Mouse (Mus musculus) neural tube, embryonic 10.5 days (tissue): ENCODE data around the gene Endog.
"Not testable (repeated sequence)": the region's sequence is repeated elsewhere in the genome, so short reads cannot be mapped to it uniquely, and the experiment has no call there.

Source experiments
- DNase-seq: peaks from one replicate; pipeline ENCODE4 v3.0.0-alpha.2; 2017; ENCODE audit warnings: low spot score; ENCODE audit errors: extremely low spot score

Gene Endog

GRCm38 (mm10) chr2:30171371-30171996 lies at the start of gene Endog:
Endog (plus strand) TSS chr2:30171493.
- DNase-seq: peak; percentile 83

GRCm38 (mm10) chr2:30122766-30123165 lies 48.5 kb upstream of the Endog start:
- no peak for DNase-seq

DNA sequence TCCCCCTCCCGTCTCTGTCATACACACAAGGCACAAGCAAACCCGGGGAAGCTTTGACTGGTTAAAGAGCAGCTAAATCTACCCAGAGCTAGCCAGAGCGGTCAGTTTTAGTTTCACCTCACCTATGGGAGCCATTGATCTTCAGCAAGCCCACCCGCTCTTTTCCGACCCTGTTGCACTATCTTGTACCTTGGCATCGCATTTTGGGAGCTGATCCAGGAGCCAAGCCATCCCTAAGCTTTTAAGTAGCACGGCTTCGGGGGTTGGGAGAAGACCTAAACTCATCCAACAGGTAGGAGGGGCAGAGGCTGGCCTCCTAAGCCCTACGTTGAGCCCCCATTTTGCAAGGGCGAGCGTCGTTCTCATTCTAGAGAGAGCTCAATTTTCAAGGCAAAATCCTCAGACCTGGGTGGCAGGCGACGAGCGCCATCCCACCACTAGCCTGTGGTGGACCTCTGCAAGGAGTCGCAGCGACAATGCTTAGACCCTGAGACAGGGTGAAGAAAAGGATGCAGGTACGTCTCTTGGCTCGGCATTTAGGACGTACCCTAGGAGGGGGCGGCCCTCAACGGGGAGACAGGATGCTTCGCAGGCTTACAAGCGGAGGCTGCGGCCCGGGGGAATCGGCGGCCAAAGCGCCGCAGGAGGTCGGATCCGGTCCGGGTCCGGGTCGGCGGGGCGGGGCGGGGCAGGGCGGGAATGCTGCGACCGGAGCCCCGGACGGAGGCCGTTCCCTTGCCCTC lies 47.4 kb upstream of the Endog start:
- no peak for DNase-seq

GRCm38 (mm10) chr2:30124472-30125274 lies 46.6 kb upstream of the Endog start, which contains the start of gene Zer1:
Zer1 (minus strand) TSS chr2:30124585.
- DNase-seq: peak; percentile 93

GRCm38 (mm10) chr2:30128789-30129188 lies 42.5 kb upstream of the Endog start:
- no peak for DNase-seq

DNA sequence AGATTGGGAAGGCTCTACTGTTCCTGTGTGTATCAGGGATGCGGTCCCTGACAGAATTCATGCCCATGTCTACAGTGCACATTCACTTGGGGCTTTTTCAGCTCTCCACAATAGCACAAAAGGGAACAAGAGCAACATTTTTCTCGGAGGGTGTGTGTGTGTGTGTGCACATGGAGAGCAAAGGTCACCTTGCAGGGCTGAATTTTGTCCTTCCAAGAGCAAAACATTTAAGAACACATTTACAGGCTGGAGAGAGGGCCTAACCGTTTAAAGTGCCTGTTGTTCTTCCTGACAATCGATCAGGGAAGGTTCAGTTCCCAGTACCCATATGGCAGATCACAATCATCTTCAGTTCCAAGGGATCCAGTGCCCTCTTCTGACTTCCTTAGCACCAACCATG lies 41.1 kb upstream of the Endog start:
- DNase-seq: no peak

DNA sequence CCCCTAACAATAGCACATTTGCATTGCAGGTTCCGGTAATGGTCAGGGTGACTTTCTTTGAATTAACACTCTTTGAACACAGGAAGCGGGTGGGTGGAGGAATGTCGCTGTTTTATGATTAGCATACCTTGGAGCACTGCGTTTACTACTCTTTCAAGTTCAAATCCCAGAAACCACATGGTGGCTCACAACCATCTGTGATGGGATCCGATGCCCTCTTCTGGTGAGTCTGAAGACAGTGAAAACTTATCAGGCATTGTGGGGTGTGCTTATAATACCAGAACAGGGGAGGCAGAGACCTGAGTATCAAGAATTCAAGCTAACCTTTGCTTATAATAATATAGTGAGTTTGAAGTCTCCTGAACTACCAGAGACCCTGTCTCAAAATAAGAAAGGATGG lies 40.1 kb upstream of the Endog start:
- not testable (repeated sequence) for DNase-seq

DNA sequence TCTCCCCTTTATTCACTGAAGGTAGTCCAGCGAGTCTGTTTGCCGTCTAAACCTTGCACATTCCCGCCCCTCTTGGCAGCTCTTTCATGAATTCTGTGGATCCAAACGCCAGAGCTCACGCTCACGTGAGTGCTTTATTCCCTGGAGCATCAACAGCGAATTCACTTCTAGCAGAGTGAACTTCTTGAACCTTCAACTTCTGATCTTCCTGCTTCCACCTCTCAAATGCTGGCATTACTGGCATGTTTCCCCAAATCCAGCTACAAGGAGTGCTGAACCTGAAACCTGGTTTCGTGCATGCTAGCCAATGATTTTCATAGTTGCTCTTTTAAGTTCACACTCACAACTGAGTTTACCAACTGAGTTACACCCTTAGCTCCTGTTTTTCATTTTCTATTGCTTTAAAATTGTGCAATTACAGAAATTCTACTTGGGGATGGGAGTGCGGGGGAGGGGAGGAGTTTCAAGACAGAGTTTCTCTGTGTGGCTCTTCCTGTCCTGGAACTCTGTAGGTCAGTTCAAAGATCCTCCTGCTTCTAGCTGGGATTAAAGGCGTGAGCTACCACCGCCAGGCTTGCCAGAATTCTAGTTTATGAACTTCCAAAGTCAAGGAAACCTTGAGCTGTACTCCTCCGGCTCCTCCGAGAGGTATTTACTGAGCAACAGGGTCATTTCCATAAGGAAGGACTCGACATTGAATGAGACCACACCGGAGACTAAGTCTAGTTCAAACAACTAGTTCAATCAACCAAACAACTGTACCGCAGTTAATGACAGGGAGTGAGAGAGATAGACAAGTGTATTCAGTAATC lies 38.3 kb upstream of the Endog start:
- DNase-seq: no peak

GRCm38 (mm10) chr2:30133613-30134377 lies 37.5 kb upstream of the Endog start, which contains the start of gene Tbc1d13:
Tbc1d13 (plus strand) TSS chr2:30133746.
- peak; percentile 98 for DNase-seq

- no peak for DNase-seq
Measured at GRCm38 (mm10) chr2:30134378-30134711, 36.9 kb upstream of the Endog start.

- no peak for DNase-seq
Measured at GRCm38 (mm10) chr2:30134928-30135620, 36.2 kb upstream of the Endog start.

GRCm38 (mm10) chr2:30136458-30136857 lies 34.8 kb upstream of the Endog start:
- DNase-seq: no peak

- DNase-seq: not testable (repeated sequence)
Measured at GRCm38 (mm10) chr2:30140021-30140420, 31.3 kb upstream of the Endog start.

DNA sequence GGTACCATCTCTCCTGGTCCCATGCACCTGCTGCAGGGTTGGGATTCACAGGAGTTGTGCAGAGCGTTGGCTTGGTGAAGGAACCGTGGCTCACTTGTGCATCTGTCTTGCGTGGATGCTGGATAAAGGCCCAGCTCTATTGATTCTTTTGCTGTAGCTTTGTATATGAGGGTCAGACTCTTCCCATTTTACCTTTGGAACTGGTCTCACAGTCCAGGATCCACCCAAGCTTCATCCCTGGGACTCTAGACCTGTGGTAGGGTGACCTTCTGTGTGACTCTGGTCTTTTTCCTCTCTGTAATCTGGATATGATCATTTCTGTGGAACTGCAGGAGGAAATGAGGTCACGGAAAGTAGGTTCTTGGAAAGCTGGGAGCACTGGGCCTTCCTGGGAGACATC lies 26.9 kb upstream of the Endog start:
- no peak for DNase-seq

- no peak for DNase-seq
Measured at GRCm38 (mm10) chr2:30147466-30147865, 23.8 kb upstream of the Endog start.

- DNase-seq: no peak
Measured at GRCm38 (mm10) chr2:30151840-30152239, 19.5 kb upstream of the Endog start.

GRCm38 (mm10) chr2:30152616-30153015 lies 18.7 kb upstream of the Endog start:
- no peak for DNase-seq

GRCm38 (mm10) chr2:30159871-30160270 lies 11.4 kb upstream of the Endog start:
- not testable (repeated sequence) for DNase-seq

DNA sequence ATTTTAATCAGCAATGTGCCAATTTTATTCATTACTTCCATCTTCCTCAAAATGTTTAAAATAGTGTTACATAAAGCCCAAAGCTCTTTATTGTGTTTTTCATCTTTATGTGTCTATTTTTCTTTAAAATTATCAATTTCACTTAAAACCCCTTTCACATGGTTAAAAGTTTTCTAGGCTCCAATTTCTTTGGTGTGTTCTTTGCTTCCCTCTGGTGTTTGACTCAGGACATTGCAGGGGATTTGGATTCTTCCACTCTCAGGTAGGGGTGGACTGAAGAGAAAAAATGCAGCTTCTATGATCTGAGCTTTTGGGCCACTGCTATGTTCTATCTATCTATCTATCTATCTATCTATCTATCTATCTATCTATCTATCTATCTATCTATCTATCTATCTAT lies 9.5 kb upstream of the Endog start:
- no peak for DNase-seq

- no peak for DNase-seq
Measured at GRCm38 (mm10) chr2:30164340-30164932, 6.9 kb upstream of the Endog start.
